Mouse (Mus musculus): Measurements from ENCODE around the gene Zdhhc18. TPM values are rescaled to one million over a fixed set of nuclear protein-coding genes. Genes with fewer than 3 reads are reported as not detected.

The Zdhhc18 gene
- polyA plus RNA-seq, 1 experiment from 2014 or later, result 15.8 TPM

GRCm38 (mm10) chr4:133673666-133674330, 23.8 kb upstream of the Zdhhc18 start:
- Histone ChIP-seq H3K9ac (no peak overlapping the region), H3K27ac (replicated peaks) (peak overlapping the region; percentile 97), H3K4me3 (no peak overlapping the region), H3K36me3 (peaks cover 3% of the 10 kb centered on the region; the same call in 1 of the 2 replicates), H3K4me1 (replicated peaks) (peaks cover 60% of the 10 kb centered on the region), H3K9me3 (no peaks in the 10 kb centered on the region), H3K27me3 (no peaks in the 10 kb centered on the region), H3K4me2 (peak overlapping the region; percentile 72)
- no peak for ATAC-seq (ENCODE audit: low FRiP score, low read depth)
- WGBS, result 48% methylated on average over 10 of the region's 10 CpGs

GRCm38 (mm10) chr4:133672845-133673647, 23.1 kb upstream of the Zdhhc18 start:
- H3K4me1 ChIP-seq (replicated peaks), result peaks cover 65% of the 10 kb centered on the region
- no peak for ATAC-seq (ENCODE audit: low FRiP score, low read depth)

DNA sequence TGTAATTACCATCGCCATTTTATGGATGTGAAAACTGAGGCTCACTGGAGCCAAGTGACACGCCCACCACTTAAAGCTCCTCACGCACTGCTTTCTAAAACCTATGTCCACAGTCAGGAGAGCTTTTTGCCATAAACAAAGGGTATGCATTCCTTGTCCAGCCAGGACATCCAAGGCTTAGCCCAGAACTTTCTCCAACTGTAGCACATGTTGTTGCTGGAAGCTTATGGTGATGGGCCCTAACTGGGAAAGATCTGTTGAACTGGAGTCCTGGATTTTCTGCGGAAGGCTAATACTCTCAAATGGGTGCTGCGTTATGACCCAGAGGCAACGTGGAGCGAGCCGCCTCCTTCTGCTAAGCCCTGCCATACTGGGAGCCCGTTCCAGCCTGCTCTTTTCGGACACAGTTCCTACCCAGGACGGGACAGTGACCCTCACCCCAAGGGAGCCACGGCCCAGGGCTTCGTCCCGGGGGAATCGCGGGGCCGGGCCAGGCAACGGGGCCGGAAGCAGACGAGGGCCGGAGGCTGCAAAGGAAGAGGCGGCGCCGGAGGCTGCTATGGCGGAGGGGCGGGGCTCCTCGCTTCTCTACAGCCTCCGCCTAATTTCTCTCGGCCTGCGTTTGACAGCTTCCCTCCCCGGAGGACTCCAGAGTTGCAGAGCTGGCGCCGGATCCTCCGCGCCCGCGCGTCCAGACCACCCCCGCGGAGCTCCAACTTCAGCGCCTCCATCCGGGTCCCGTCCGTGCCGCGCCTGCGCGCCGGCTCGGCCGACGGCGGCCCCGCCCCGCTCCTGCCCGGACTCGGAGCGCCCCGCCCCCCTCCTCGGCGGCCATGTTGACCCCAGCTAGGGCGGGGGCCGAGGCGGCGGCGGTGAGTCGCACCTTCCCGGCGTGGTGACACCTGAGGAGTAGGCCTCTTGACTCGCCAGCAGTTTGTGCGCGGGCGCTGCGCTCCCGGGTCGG, 22.2 kb upstream of the Zdhhc18 start, which contains the start of gene Pigv:
Gene Pigv (minus strand): TSS at position 767 of the 964 bp plus-strand sequence.
- peak within 1 kb of the TSS; percentile 72 for H3K4me2 ChIP-seq
- peak; percentile 91 for ATAC-seq (ENCODE audit: low FRiP score, low read depth)
- H3K9ac ChIP-seq, result peak within 1 kb of the TSS; percentile 78
- H3K27ac ChIP-seq (replicated peaks), result peak within 1 kb of the TSS; percentile 97
- H3K36me3 ChIP-seq, result no peaks in the 10 kb centered on the region
- H3K4me3 ChIP-seq, result peak within 1 kb of the TSS; percentile 68
- peaks cover 68% of the 10 kb centered on the region for H3K4me1 ChIP-seq (replicated peaks)
- under 1% methylated on average over 72 of the region's 76 CpGs for WGBS
- H3K27me3 ChIP-seq, result no peaks in the 10 kb centered on the region
- no peaks in the 10 kb centered on the region for H3K9me3 ChIP-seq

More at GRCm38 (mm10) chr4:133672845-133673647, 23.1 kb upstream of the Zdhhc18 start:
- Histone ChIP-seq H3K4me2 (peak overlapping the region; percentile 72), H3K27me3 (no peaks in the 10 kb centered on the region), H3K36me3 (no peaks in the 10 kb centered on the region), H3K4me3 (peak overlapping the region; percentile 68), H3K9ac (peak overlapping the region; percentile 78), H3K9me3 (no peaks in the 10 kb centered on the region), H3K27ac (replicated peaks) (peak overlapping the region; percentile 97)
- WGBS, result 2% methylated on average over 24 of the region's 24 CpGs

DNA sequence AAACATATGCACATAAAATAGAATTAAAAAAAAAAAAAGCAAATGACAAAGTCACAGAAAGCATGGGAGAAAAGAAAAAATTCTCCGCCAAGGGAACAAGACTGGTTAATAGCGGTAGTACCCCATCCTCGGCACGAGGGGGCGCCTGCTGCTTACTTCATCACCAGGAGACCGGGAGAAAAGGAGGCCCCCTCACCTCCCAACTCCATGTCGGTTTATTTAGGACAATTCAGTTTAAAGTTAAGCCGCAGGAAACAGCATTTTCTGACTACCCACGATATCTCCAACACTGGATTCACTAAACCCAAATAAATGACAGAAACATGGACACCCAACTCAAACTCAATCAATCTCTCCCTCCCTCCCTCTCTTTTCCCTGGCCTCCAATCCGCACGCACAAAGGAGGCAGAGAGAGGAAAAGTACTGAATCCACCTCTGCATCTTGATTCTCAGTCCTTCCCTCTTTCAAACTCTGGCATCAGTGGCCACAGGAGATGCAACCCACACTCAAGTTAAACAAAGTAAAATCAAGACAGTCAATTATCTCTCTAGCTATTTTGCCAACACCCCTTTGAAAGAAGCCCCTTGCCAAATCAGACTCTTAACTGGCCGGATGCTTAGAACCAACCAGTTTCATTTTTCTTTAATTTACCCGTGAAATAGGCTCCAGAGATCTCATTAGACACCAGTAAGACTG, 21.4 kb upstream of the Zdhhc18 start:
- Histone ChIP-seq H3K4me2 (peak overlapping the region; percentile 72), H3K27me3 (no peaks in the 10 kb centered on the region), H3K9me3 (no peaks in the 10 kb centered on the region), H3K4me3 (peak overlapping the region; percentile 68), H3K27ac (replicated peaks) (peak overlapping the region; percentile 97), H3K9ac (peak overlapping the region; percentile 78), H3K4me1 (replicated peaks) (peaks cover 62% of the 10 kb centered on the region), H3K36me3 (no peaks in the 10 kb centered on the region)
- ATAC-seq (ENCODE audit: low FRiP score, low read depth), result no peak
- WGBS, result 3% methylated on average over 13 of the region's 13 CpGs

DNA sequence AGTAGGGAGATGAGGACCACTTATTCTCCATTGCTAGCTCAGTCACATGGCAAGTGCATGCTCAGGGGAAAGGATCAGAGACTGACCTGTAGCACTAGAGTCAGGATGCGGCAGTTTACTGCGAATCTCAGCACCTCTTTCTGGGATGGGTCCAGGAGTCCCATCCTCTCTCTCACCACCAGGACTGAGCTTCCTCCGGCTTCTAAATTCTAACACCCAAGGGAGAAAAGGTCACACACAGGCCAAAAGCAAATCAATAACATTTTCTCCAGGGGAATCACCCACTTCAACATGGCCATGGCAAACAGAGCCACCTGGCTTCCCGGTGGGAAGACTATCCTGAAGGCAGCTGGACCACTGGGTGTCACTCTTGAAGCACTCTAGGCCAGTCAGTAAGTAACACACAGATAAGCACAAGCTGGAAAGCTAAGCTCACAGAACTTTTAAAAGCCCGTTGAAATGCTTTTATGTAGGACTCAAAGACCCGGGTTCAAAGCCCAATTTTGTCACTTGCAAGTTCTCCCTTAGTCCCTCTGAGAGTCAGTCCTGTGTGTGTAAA, 19.8 kb upstream of the Zdhhc18 start:
- H3K9ac ChIP-seq, result no peak overlapping the region
- H3K4me2 ChIP-seq, result no peak overlapping the region
- 72% methylated on average over 6 of the region's 6 CpGs for WGBS
- H3K27ac ChIP-seq (replicated peaks), result no peak overlapping the region
- no peaks in the 10 kb centered on the region for H3K9me3 ChIP-seq
- H3K27me3 ChIP-seq, result no peaks in the 10 kb centered on the region
- no peak overlapping the region for H3K4me3 ChIP-seq
- ATAC-seq (ENCODE audit: low FRiP score, low read depth), result no peak
- peaks cover 67% of the 10 kb centered on the region for H3K4me1 ChIP-seq (replicated peaks)
- no peaks in the 10 kb centered on the region for H3K36me3 ChIP-seq

GRCm38 (mm10) chr4:133668537-133668936, 18.6 kb upstream of the Zdhhc18 start:
- WGBS, result 49% methylated on average over 3 of the region's 3 CpGs
- H3K36me3 ChIP-seq, result no peaks in the 10 kb centered on the region
- ATAC-seq (ENCODE audit: low FRiP score, low read depth), result no peak
- H3K4me2 ChIP-seq, result no peak overlapping the region
- no peak overlapping the region for H3K9ac ChIP-seq
- H3K27ac ChIP-seq (replicated peaks), result no peak overlapping the region
- peaks cover 59% of the 10 kb centered on the region for H3K4me1 ChIP-seq (replicated peaks)
- no peaks in the 10 kb centered on the region for H3K27me3 ChIP-seq
- H3K9me3 ChIP-seq, result no peaks in the 10 kb centered on the region
- H3K4me3 ChIP-seq, result no peak overlapping the region

- ATAC-seq (ENCODE audit: low FRiP score, low read depth), result no peak
- H3K4me1 ChIP-seq (replicated peaks), result peaks cover 48% of the 10 kb centered on the region
- no peak overlapping the region for H3K4me3 ChIP-seq
- H3K27me3 ChIP-seq, result no peaks in the 10 kb centered on the region
- no peak overlapping the region for H3K27ac ChIP-seq (replicated peaks)
- 92% methylated on average over 6 of the region's 6 CpGs for WGBS
- no peak overlapping the region for H3K9ac ChIP-seq
- no peaks in the 10 kb centered on the region for H3K9me3 ChIP-seq
- 0 out of 2 replicates have a peak, but pooled peaks cover 3% of the 10 kb centered on the region for H3K36me3 ChIP-seq
- no peak overlapping the region for H3K4me2 ChIP-seq
These were observed 16.2 kb upstream of the Zdhhc18 start for GRCm38 (mm10) chr4:133666199-133666598.

DNA sequence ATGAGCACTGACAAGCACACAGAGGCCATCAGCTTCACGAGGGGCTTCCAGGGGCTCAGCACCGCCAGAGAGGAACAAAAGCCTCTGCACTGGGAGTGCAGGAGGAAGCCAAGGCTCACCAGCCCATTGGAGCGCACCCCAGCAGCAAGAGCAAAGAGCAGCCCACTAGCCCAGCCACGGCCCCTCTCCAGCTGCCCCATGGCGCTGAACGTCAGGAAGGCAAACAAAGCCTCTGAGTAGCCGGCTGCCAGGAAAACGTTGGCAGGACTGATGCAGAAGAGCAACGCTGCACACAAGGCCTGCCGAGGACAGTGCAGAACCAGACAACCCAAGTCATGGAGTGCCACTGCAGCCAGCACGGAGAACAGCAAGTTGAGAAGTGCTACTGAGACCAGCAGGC, 15.2 kb upstream of the Zdhhc18 start:
- peak; percentile 72 for ATAC-seq (ENCODE audit: low FRiP score, low read depth)
- WGBS, result 38% methylated on average over 11 of the region's 11 CpGs
- Histone ChIP-seq H3K27me3 (no peaks in the 10 kb centered on the region), H3K27ac (replicated peaks) (peak overlapping the region; percentile 75), H3K9me3 (no peaks in the 10 kb centered on the region), H3K4me1 (replicated peaks) (peaks cover 49% of the 10 kb centered on the region), H3K9ac (no peak overlapping the region; the same call in 1 of the 2 replicates), H3K4me2 (peak overlapping the region; percentile 6; the same call in 1 of the 2 replicates), H3K36me3 (0 out of 2 replicates have a peak, but pooled peaks cover 4% of the 10 kb centered on the region), H3K4me3 (no peak overlapping the region)

GRCm38 (mm10) chr4:133662945-133663344, 13.0 kb upstream of the Zdhhc18 start:
- Histone ChIP-seq H3K9me3 (no peaks in the 10 kb centered on the region), H3K27me3 (no peaks in the 10 kb centered on the region), H3K4me2 (no peak overlapping the region), H3K36me3 (0 out of 2 replicates have a peak, but pooled peaks cover 4% of the 10 kb centered on the region), H3K9ac (no peak overlapping the region), H3K27ac (replicated peaks) (no peak overlapping the region), H3K4me1 (replicated peaks) (peaks cover 54% of the 10 kb centered on the region), H3K4me3 (no peak overlapping the region)
- ATAC-seq (ENCODE audit: low FRiP score, low read depth), result no peak
- WGBS, result 86% methylated on average over 8 of the region's 8 CpGs

GRCm38 (mm10) chr4:133662421-133662820, 12.5 kb upstream of the Zdhhc18 start:
- Histone ChIP-seq H3K36me3 (0 out of 2 replicates have a peak, but pooled peaks cover 4% of the 10 kb centered on the region), H3K4me1 (replicated peaks) (peaks cover 53% of the 10 kb centered on the region), H3K9me3 (no peaks in the 10 kb centered on the region), H3K4me2 (no peak overlapping the region), H3K4me3 (no peak overlapping the region), H3K9ac (no peak overlapping the region), H3K27me3 (no peaks in the 10 kb centered on the region), H3K27ac (replicated peaks) (no peak overlapping the region)
- no peak for ATAC-seq (ENCODE audit: low FRiP score, low read depth)
- 94% methylated on average over 8 of the region's 8 CpGs for WGBS

Data from hindbrain, embryonic 15.5 days (tissue).